Mouse (Mus musculus): ENCODE data around the gene Dolk. TPM values are rescaled to one million over a fixed set of nuclear protein-coding genes. Genes with fewer than 3 reads are reported as not detected.

Gene Dolk
- 29.0 and 30.5 TPM in 2 replicates for polyA plus RNA-seq (2015; fragmentation: Nextera tagmentation; extraction: Ambion mirVana)

DNA sequence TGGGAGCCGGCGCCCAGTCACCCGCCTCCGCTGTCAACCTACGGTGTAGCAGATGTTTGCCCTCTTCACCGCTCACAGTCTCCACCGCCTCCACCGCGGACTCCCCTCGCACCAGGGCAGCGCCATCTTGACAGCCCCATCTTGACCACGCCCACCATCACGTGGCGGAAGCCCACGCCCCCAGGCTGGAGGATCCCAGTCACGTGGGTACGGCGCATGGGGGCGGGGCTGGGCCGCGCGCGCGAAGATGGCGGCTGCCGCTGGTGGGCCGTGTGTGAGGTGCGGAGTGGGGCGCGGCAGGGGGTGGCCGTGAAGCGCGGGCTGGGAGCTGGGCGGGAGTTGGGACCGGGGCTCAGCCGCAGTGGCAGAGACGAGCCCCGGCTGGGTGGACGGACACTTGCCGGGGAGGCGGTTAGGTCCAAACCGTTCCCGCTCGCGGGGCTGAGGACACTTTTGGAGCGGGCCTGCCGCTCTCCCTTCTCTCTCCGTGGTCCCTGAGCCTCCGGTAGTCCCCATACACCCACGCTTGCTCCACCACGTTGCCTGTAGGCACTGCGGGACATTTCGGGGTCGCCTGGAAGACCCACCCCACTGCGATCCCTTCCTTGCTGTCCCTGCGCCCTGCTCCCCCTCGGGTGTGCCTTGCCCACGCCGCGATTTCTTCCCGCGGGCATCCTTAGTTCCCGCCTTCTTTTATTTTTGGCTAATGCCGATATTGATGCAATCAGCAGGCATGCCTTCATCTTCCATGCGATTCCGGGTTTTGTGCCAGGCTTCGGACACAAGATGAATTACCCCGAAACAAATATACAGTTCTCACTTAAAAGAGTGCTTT is at the start of gene Dolk, which contains the start of gene Nup188:
Gene Dolk, minus strand, starts transcription at position 143 of the 835 bp plus-strand sequence.
Gene Nup188, plus strand, starts transcription at position 206 of the 835 bp plus-strand sequence.
- no peaks in the 10 kb centered on the region for H3K9me3 ChIP-seq
- peak; percentile 90 for ATAC-seq (ENCODE audit: insufficient number of reproducible peaks, insufficient read depth, low FRiP score, low TSS enrichment, low read depth)
- peak within 1 kb of the TSS; percentile 98 for H3K4me2 ChIP-seq
- H3K9ac ChIP-seq: peak within 1 kb of the TSS; percentile 94
- H3K4me1 ChIP-seq: peaks cover 24% of the 10 kb centered on the region
- WGBS: under 1% methylated on average over 57 of the region's 68 CpGs
- peaks cover 30% of the 10 kb centered on the region for H3K36me3 ChIP-seq
- peak within 1 kb of the TSS; percentile 89 for H3K4me3 ChIP-seq
- peak within 1 kb of the TSS; percentile 81 for H3K27ac ChIP-seq
- H3K27me3 ChIP-seq: no peaks in the 10 kb centered on the region

- no peak for ATAC-seq (ENCODE audit: insufficient number of reproducible peaks, insufficient read depth, low FRiP score, low TSS enrichment, low read depth)
- 96% methylated on average over 2 of the region's 2 CpGs for WGBS
- Histone ChIP-seq H3K4me3 (no peak overlapping the region), H3K9me3 (no peaks in the 10 kb centered on the region), H3K9ac (no peak overlapping the region), H3K4me1 (no peaks in the 10 kb centered on the region), H3K27me3 (no peaks in the 10 kb centered on the region), H3K36me3 (peaks cover 97% of the 10 kb centered on the region), H3K4me2 (no peak overlapping the region), H3K27ac (no peak overlapping the region)
Observed at GRCm38 (mm10) chr2:30335324-30335723, 49.2 kb upstream of the Dolk start.

- no peak overlapping the region for H3K4me3 ChIP-seq
- H3K36me3 ChIP-seq: peaks cover 97% of the 10 kb centered on the region
- no peak overlapping the region for H3K4me2 ChIP-seq
- no peak overlapping the region for H3K27ac ChIP-seq
- no peak for ATAC-seq (ENCODE audit: insufficient number of reproducible peaks, insufficient read depth, low FRiP score, low TSS enrichment, low read depth)
- H3K4me1 ChIP-seq: no peaks in the 10 kb centered on the region
- no peaks in the 10 kb centered on the region for H3K9me3 ChIP-seq
- 89% methylated on average over 3 of the region's 3 CpGs for WGBS
- no peak overlapping the region for H3K9ac ChIP-seq
- H3K27me3 ChIP-seq: no peaks in the 10 kb centered on the region
Observed at GRCm38 (mm10) chr2:30328791-30329190, 42.7 kb upstream of the Dolk start.

DNA sequence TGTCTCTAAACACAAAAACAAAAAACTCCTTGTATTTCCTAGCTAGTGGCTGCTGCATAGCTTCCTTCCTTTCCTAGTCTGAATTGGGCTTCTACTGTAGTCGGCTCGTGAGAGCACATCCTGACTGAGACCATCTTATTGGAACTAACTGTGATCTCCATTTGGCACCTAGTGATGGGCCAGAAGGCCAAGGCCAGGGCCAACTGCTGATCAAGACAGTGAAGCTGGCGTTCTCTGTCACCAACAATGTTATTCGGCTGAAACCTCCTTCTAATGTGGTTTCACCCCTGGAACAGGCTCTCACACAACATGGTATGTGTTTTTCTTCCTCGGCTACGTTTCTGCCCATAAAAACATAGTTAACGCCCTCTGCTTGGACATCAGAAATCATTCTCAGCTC is 41.1 kb upstream of the Dolk start:
- 92% methylated on average over 7 of the region's 7 CpGs for WGBS
- Histone ChIP-seq H3K36me3 (peaks cover 97% of the 10 kb centered on the region), H3K9ac (no peak overlapping the region), H3K27me3 (no peaks in the 10 kb centered on the region), H3K4me1 (no peaks in the 10 kb centered on the region), H3K4me3 (no peak overlapping the region), H3K27ac (no peak overlapping the region), H3K4me2 (no peak overlapping the region), H3K9me3 (no peaks in the 10 kb centered on the region)
- ATAC-seq (ENCODE audit: insufficient number of reproducible peaks, insufficient read depth, low FRiP score, low TSS enrichment, low read depth): no peak

GRCm38 (mm10) chr2:30325296-30325695 is 39.2 kb upstream of the Dolk start:
- Histone ChIP-seq H3K9me3 (no peaks in the 10 kb centered on the region), H3K27me3 (no peaks in the 10 kb centered on the region), H3K4me1 (no peaks in the 10 kb centered on the region), H3K36me3 (peaks cover 96% of the 10 kb centered on the region), H3K4me3 (no peak overlapping the region), H3K27ac (no peak overlapping the region), H3K9ac (no peak overlapping the region), H3K4me2 (no peak overlapping the region)
- WGBS: 91% methylated on average over 5 of the region's 5 CpGs
- no peak for ATAC-seq (ENCODE audit: insufficient number of reproducible peaks, insufficient read depth, low FRiP score, low TSS enrichment, low read depth)

DNA sequence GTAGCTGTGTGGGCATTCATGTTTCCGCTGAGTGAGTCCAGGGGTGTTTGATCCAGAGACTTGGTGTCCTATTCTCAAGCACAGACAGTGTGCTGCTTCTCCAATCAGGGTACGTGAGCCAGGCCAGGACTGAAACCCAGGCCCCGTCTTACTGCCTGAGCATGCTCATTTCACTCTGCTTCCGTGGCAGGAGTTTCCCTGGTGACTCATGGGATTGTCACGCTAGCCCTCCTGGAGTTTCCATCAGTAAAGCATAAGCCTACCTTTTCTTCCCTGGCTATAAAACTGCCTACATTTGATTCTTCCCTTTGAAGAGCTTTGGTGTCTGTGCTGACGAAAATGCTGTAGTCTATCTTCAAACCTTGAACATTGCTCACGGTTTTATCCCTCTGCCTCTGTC is 37.0 kb upstream of the Dolk start:
- no peak overlapping the region for H3K27ac ChIP-seq
- H3K9ac ChIP-seq: no peak overlapping the region
- H3K4me3 ChIP-seq: no peak overlapping the region
- H3K9me3 ChIP-seq: no peaks in the 10 kb centered on the region
- no peaks in the 10 kb centered on the region for H3K27me3 ChIP-seq
- no peak for ATAC-seq (ENCODE audit: insufficient number of reproducible peaks, insufficient read depth, low FRiP score, low TSS enrichment, low read depth)
- no peaks in the 10 kb centered on the region for H3K4me1 ChIP-seq
- no peak overlapping the region for H3K4me2 ChIP-seq
- WGBS: 90% methylated on average over 7 of the region's 7 CpGs
- peaks cover 94% of the 10 kb centered on the region for H3K36me3 ChIP-seq

GRCm38 (mm10) chr2:30319260-30319659 is 33.1 kb upstream of the Dolk start:
- Histone ChIP-seq H3K4me3 (no peak overlapping the region), H3K36me3 (peaks cover 94% of the 10 kb centered on the region), H3K4me2 (no peak overlapping the region), H3K9me3 (no peaks in the 10 kb centered on the region), H3K27me3 (no peaks in the 10 kb centered on the region), H3K9ac (no peak overlapping the region), H3K27ac (no peak overlapping the region), H3K4me1 (no peaks in the 10 kb centered on the region)
- no peak for ATAC-seq (ENCODE audit: insufficient number of reproducible peaks, insufficient read depth, low FRiP score, low TSS enrichment, low read depth)
- WGBS: 86% methylated on average over 4 of the region's 4 CpGs

GRCm38 (mm10) chr2:30316955-30317354 is 30.8 kb upstream of the Dolk start:
- H3K27ac ChIP-seq: no peak overlapping the region
- no peak overlapping the region for H3K4me2 ChIP-seq
- peaks cover 94% of the 10 kb centered on the region for H3K36me3 ChIP-seq
- ATAC-seq (ENCODE audit: insufficient number of reproducible peaks, insufficient read depth, low FRiP score, low TSS enrichment, low read depth): no peak
- H3K9me3 ChIP-seq: no peaks in the 10 kb centered on the region
- H3K4me3 ChIP-seq: no peak overlapping the region
- no peaks in the 10 kb centered on the region for H3K27me3 ChIP-seq
- H3K4me1 ChIP-seq: no peaks in the 10 kb centered on the region
- 90% methylated on average over 5 of the region's 5 CpGs for WGBS
- H3K9ac ChIP-seq: no peak overlapping the region

DNA sequence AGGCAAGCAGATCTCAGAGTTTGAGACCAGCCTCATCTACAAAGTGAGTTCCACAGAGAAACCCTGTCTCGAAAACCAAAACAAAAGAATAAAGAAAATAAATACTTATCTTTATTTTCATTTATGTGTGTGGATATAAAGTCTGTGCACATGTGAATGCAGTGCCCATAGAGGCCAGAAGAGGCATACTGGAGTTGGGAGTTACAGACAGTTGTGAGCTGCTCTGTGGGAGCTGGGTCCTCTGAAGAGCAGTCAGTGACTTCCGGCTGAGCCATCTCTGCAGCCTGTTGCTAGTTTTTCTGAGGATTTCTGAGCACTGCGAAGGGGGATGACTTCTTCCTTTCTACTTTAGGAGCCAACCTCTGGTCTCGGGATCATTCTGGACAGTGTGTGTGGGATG is 30.0 kb upstream of the Dolk start:
- ATAC-seq (ENCODE audit: insufficient number of reproducible peaks, insufficient read depth, low FRiP score, low TSS enrichment, low read depth): no peak
- Histone ChIP-seq H3K27me3 (no peaks in the 10 kb centered on the region), H3K36me3 (peaks cover 92% of the 10 kb centered on the region), H3K27ac (no peak overlapping the region), H3K4me1 (no peaks in the 10 kb centered on the region), H3K4me3 (no peak overlapping the region), H3K4me2 (no peak overlapping the region), H3K9me3 (no peaks in the 10 kb centered on the region), H3K9ac (no peak overlapping the region)
- 85% methylated on average over 4 of the region's 4 CpGs for WGBS

DNA sequence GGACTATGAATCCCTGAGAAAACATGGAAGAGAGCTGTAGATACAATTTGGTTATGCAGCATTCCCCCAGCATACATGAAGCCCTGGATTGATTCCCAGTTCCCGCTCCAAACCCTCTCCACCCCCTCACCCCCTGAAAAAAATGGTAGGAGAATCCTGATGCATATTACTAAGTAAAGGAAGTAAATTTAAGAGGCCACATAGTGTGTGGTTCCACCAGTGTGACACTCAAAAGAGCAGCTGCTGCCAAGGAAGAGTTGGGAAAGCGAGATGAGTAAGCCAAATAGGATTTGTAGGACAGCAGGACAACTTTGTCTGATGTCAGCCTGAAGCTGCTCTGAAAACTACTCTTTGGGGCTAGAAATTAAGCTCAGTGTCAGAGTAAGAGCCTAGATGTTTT is 25.3 kb upstream of the Dolk start:
- no peaks in the 10 kb centered on the region for H3K9me3 ChIP-seq
- H3K4me1 ChIP-seq: no peaks in the 10 kb centered on the region
- no peak overlapping the region for H3K4me3 ChIP-seq
- H3K36me3 ChIP-seq: peaks cover 97% of the 10 kb centered on the region
- H3K27ac ChIP-seq: no peak overlapping the region
- H3K9ac ChIP-seq: no peak overlapping the region
- 99% methylated on average over 2 of the region's 2 CpGs for WGBS
- H3K27me3 ChIP-seq: no peaks in the 10 kb centered on the region
- no peak overlapping the region for H3K4me2 ChIP-seq
- ATAC-seq (ENCODE audit: insufficient number of reproducible peaks, insufficient read depth, low FRiP score, low TSS enrichment, low read depth): no peak

- 86% methylated on average over 3 of the region's 3 CpGs for whole genome bisulfite sequencing
- no peak for ATAC-seq (ENCODE audit: insufficient number of reproducible peaks, insufficient read depth, low FRiP score, low TSS enrichment, low read depth)
Observed at GRCm38 (mm10) chr2:30309351-30309750, 23.2 kb upstream of the Dolk start.

DNA sequence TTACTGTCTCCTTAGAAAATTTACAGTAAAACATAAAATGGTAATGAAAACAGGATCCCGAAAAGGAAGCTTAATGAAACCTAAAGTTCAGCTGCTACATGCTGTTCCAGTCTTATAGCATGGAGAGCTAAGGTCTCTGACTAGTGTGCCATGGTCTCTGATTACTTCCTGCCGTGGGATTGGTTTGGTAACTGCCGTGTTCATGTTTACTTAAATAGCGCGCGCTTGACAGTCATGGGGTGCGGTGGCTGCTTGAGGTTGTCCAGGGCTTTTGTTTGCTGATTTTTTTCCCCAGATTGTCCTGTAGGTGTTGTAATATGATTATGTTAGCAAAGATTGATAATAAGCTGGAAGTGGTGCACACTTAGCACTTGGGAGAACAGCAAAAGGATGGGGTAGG is 20.0 kb upstream of the Dolk start:
- H3K4me2 ChIP-seq: no peak overlapping the region
- ATAC-seq (ENCODE audit: insufficient number of reproducible peaks, insufficient read depth, low FRiP score, low TSS enrichment, low read depth): no peak
- no peaks in the 10 kb centered on the region for H3K27me3 ChIP-seq
- WGBS: 92% methylated on average over 7 of the region's 7 CpGs
- no peaks in the 10 kb centered on the region for H3K4me1 ChIP-seq
- H3K4me3 ChIP-seq: no peak overlapping the region
- H3K9me3 ChIP-seq: no peaks in the 10 kb centered on the region
- H3K27ac ChIP-seq: no peak overlapping the region
- no peak overlapping the region for H3K9ac ChIP-seq
- peaks cover 100% of the 10 kb centered on the region for H3K36me3 ChIP-seq

More at GRCm38 (mm10) chr2:30309351-30309750, 23.2 kb upstream of the Dolk start:
- no peak overlapping the region for H3K27ac ChIP-seq
- no peaks in the 10 kb centered on the region for H3K4me1 ChIP-seq
- H3K4me3 ChIP-seq: no peak overlapping the region
- H3K27me3 ChIP-seq: no peaks in the 10 kb centered on the region
- no peaks in the 10 kb centered on the region for H3K9me3 ChIP-seq
- no peak overlapping the region for H3K4me2 ChIP-seq
- peaks cover 98% of the 10 kb centered on the region for H3K36me3 ChIP-seq
- no peak overlapping the region; the same call in 1 of the 2 replicates for H3K9ac ChIP-seq

Measured in embryonic facial prominence, embryonic 13.5 days (tissue).